Mouse (Mus musculus) myocyte (in vitro differentiated cells): Measurements from ENCODE around the gene Ereg. TPM values are rescaled to one million over a fixed set of nuclear protein-coding genes. Genes with fewer than 3 reads are reported as not detected.

ENCODE experiments used
- H3K27me3 ChIP-seq: one replicate; pipeline ENCODE4 v1.6.1; 2011; ENCODE audit not compliant: control insufficient read depth, insufficient read depth, insufficient read length
- H3K36me3 ChIP-seq: one replicate; pipeline ENCODE4 v1.6.1; 2011; ENCODE audit not compliant: control insufficient read depth, insufficient read depth
- H3K4me2 ChIP-seq: one replicate; pipeline ENCODE4 v1.6.1; 2011; ENCODE audit warnings: low read depth, control low read depth
- H3K4me3 ChIP-seq: one replicate; pipeline ENCODE4 v1.5.1; 2011; ENCODE audit warnings: mild to moderate bottlenecking, control low read depth, moderate library complexity
- H3K79me2 ChIP-seq: one replicate; pipeline ENCODE4 v1.6.1; 2011; ENCODE audit not compliant: control insufficient read depth, insufficient read depth
- H3ac ChIP-seq: one replicate; pipeline ENCODE4 v1.6.1; 2011; ENCODE audit not compliant: control insufficient read depth, insufficient read length
- CEBPB ChIP-seq: IDR thresholded peaks from 2 replicates; pipeline ENCODE4 v1.6.1; 2011; ENCODE audit warnings: mild to moderate bottlenecking, moderate library complexity; ENCODE audit not compliant: poor library complexity, insufficient read depth, severe bottlenecking
- E2F4 ChIP-seq: IDR thresholded peaks from one replicate; pipeline ENCODE4 v1.6.1; 2011; ENCODE audit warnings: mild to moderate bottlenecking, control low read depth, moderate library complexity; ENCODE audit not compliant: insufficient read depth
- MAX ChIP-seq: IDR thresholded peaks from one replicate; pipeline ENCODE4 v1.6.1; 2011; ENCODE audit warnings: low read depth, mild to moderate bottlenecking, control low read depth
- MYOD1 ChIP-seq, 3 experiments: IDR thresholded peaks; one replicate each; pipeline ENCODE4 v1.6.1; 2011; ENCODE audit warnings: control low read depth in 2 of 3, low read depth in 2 of 3, mild to moderate bottlenecking in 2 of 3, moderate library complexity in 1 of 3; ENCODE audit not compliant: insufficient read length in 2 of 3, control insufficient read depth in 1 of 3
- MYOG ChIP-seq, 3 experiments: IDR thresholded peaks; one replicate each; pipeline ENCODE4 v1.6.1; 2011; ENCODE audit warnings: control low read depth in 2 of 3, low read depth in 2 of 3, mild to moderate bottlenecking in 2 of 3; ENCODE audit not compliant: insufficient read length in 2 of 3, control insufficient read depth in 1 of 3, insufficient read depth in 1 of 3
- POLR2A ChIP-seq: IDR thresholded peaks from one replicate; pipeline ENCODE4 v1.6.1; 2011; ENCODE audit warnings: low read depth, mild to moderate bottlenecking, control low read depth, moderate library complexity; ENCODE audit not compliant: insufficient read length
- POLR2AphosphoS2 ChIP-seq: IDR thresholded peaks from one replicate; pipeline ENCODE4 v1.6.1; 2011; ENCODE audit warnings: low read depth, control low read depth; ENCODE audit not compliant: insufficient read length
- REST ChIP-seq: IDR thresholded peaks from one replicate; pipeline ENCODE4 v1.6.1; 2011; ENCODE audit warnings: mild to moderate bottlenecking, control low read depth, moderate library complexity; ENCODE audit not compliant: insufficient read depth, insufficient read length
- SRF ChIP-seq: IDR thresholded peaks from one replicate; pipeline ENCODE4 v1.6.1; 2011; ENCODE audit warnings: low read depth; ENCODE audit not compliant: control insufficient read depth, insufficient read length
- TCF12 ChIP-seq: IDR thresholded peaks from one replicate; pipeline ENCODE4 v1.6.1; 2011; ENCODE audit warnings: mild to moderate bottlenecking, control low read depth; ENCODE audit not compliant: poor library complexity, insufficient read depth, severe bottlenecking
- TCF3 ChIP-seq: IDR thresholded peaks from one replicate; pipeline ENCODE4 v1.6.1; 2011; ENCODE audit warnings: low read depth, control low read depth; ENCODE audit not compliant: insufficient read length
- USF1 ChIP-seq: IDR thresholded peaks from one replicate; pipeline ENCODE4 v1.6.1; 2011; ENCODE audit warnings: low read depth, mild to moderate bottlenecking, control low read depth, moderate library complexity
- polyA plus RNA-seq: library from polyadenylated mRNA; unstranded; fragments of >200 nt; fragmentation: generic; extraction: Trizol; gene quantifications from one replicate; pipeline ENCODE4 v1.2.1, GENCODE M21; 2012; ENCODE audit warnings: missing spikeins

The Ereg gene
- polyA plus RNA-seq, 1 experiment, result 1.6 TPM

DNA sequence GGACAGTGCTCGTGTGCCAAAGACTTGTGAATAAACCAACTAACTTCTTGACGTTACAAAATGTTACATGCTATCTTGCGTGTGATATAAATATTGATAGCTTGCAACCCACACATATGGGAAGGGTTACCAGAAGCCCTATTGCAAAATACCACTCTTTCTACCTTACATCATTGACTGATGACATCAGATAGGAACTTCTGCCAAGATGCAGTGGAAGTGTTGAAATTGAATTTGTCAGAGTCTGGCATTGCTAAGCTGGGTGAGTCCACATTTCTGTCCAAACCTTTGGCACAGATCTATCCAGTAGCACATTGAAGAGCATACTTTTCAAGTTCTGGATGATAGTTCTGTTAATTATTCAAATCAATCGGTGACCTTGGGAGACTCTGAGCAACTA is 37.8 kb upstream of the Ereg start:
- Histone ChIP-seq H3K79me2 (no peaks in the 10 kb centered on the region), H3K4me3 (no peak overlapping the region), H3K4me2 (no peak overlapping the region), H3K36me3 (no peaks in the 10 kb centered on the region), H3ac (no peak overlapping the region), H3K27me3 (no peaks in the 10 kb centered on the region)
- TF ChIP-seq E2F4 (no peak), CEBPB (peak; percentile 87)

DNA sequence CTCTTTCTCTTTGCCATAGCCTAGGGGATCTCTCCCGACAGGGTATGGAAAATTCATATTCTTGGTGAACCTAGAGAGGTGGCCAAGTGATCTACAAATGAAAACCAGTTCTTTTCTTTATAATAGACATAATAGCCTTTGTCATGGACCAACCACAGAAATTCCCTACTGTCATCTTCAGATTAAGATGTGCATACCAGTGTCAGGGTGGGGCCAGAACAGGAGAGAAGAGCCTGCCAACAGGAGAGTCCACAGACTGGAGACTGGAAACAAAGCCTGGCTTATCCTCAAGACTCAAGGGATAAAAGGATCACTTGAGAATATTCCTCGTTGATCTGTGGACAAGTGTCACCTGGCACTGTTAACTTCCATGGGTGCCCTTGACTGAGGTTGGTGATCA is 36.7 kb upstream of the Ereg start:
- Histone ChIP-seq H3K36me3 (no peaks in the 10 kb centered on the region), H3K4me3 (no peak overlapping the region), H3K4me2 (no peak overlapping the region), H3K79me2 (no peaks in the 10 kb centered on the region), H3ac (no peak overlapping the region), H3K27me3 (no peaks in the 10 kb centered on the region)
- TF ChIP-seq E2F4 (no peak), TCF3 (no peak), SRF (no peak), MAX (no peak), MYOG (IDR thresholded peaks at IDR 0.05; ENCODE audit: control insufficient read depth in 1 of 3, insufficient read depth in 1 of 3, insufficient read length in 2 of 3, low read depth in 2 of 3) (no peak), POLR2AphosphoS2 (no peak), REST (no peak), CEBPB (no peak), MYOD1 (IDR thresholded peaks at IDR 0.05; ENCODE audit: control insufficient read depth in 1 of 3, insufficient read length in 2 of 3, low read depth in 2 of 3) (no peak), USF1 (no peak), POLR2A (no peak)

DNA sequence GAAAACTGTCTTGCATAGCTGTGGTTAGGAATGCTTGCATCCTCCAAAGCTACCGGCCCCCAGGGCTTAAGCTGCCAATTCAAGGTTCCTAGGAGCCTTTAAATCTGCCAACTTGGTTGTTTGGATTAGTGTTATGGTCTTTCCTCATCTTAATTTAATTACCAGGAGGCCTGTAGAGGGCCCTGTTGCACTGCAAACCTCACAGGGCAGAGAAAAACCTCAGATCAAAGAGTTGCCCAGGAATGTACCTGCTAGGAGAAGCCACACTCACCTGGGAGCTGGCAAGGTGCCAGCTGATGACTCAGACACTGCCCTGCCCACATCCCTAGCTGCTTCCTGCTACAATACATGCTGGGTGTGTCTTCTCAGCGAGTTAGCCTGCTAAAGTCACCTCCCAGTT is 35.9 kb upstream of the Ereg start:
- Histone ChIP-seq H3K79me2 (no peaks in the 10 kb centered on the region), H3K27me3 (no peaks in the 10 kb centered on the region), H3K36me3 (no peaks in the 10 kb centered on the region), H3K4me2 (no peak overlapping the region), H3K4me3 (no peak overlapping the region), H3ac (no peak overlapping the region)
- TF ChIP-seq MYOG (IDR thresholded peaks at IDR 0.05; ENCODE audit: control insufficient read depth in 1 of 3, insufficient read depth in 1 of 3, insufficient read length in 2 of 3, low read depth in 2 of 3) (no peak), MAX (no peak), REST (no peak), TCF3 (no peak), USF1 (no peak), POLR2A (no peak), POLR2AphosphoS2 (no peak), TCF12 (no peak), E2F4 (no peak), SRF (no peak), CEBPB (no peak), MYOD1 (IDR thresholded peaks at IDR 0.05; ENCODE audit: control insufficient read depth in 1 of 3, insufficient read length in 2 of 3, low read depth in 2 of 3) (no peak)

DNA sequence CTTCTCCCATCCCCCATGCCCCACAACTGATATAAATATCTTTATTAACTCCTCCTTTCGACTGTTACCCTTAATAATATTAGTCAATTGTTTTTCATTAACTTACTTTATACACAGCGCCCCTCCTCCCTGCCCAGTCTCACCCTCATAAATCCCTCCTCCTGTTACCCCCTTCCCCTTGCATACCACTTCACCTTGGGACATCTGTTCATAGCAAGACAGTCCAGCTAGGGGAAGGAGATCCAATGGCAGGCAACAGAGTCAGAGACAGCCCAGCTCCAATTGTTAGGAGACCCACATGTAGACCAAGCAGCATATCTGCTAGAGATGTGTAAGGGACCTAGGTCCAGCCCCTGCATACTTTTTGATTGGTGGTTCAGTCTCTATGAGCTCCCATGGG is 35.5 kb upstream of the Ereg start:
- no peaks in the 10 kb centered on the region for H3K79me2 ChIP-seq
- no peak overlapping the region for H3K4me2 ChIP-seq
- H3K36me3 ChIP-seq, result no peaks in the 10 kb centered on the region
- no peaks in the 10 kb centered on the region for H3K27me3 ChIP-seq
- no peak overlapping the region for H3K4me3 ChIP-seq
- TF ChIP-seq SRF (no peak), E2F4 (no peak), USF1 (no peak), MYOG (IDR thresholded peaks at IDR 0.05; ENCODE audit: control insufficient read depth in 1 of 3, insufficient read depth in 1 of 3, insufficient read length in 2 of 3, low read depth in 2 of 3) (no peak), REST (no peak), POLR2AphosphoS2 (no peak), POLR2A (no peak), MYOD1 (IDR thresholded peaks at IDR 0.05; ENCODE audit: control insufficient read depth in 1 of 3, insufficient read length in 2 of 3, low read depth in 2 of 3) (no peak), CEBPB (no peak), TCF3 (no peak), TCF12 (no peak), MAX (no peak)
- no peak overlapping the region for H3ac ChIP-seq

DNA sequence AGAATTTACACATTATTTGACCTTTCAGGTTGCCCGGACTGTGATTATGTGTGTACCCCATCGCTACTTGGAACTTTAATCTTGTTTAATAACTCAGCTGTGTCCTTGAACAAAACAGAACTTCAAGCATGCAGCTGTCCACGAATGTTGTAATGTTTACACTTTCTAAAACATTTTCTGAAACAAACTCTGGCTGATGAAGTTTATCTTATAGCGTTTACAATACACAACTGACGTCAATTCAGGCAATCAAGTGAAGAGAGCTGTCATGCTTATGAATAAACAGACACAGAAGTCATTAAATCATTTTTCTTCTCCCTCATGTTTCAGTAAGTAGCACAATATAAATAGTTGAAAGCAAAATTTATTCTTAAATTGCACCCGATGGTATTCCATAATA is 26.4 kb upstream of the Ereg start:
- H3ac ChIP-seq, result no peak overlapping the region
- TF ChIP-seq POLR2A (no peak), REST (no peak), MYOG (IDR thresholded peaks at IDR 0.05; ENCODE audit: control insufficient read depth in 1 of 3, insufficient read depth in 1 of 3, insufficient read length in 2 of 3, low read depth in 2 of 3) (no peak), USF1 (no peak), E2F4 (no peak), MAX (no peak), TCF3 (no peak), MYOD1 (IDR thresholded peaks at IDR 0.05; ENCODE audit: control insufficient read depth in 1 of 3, insufficient read length in 2 of 3, low read depth in 2 of 3) (no peak), CEBPB (no peak), SRF (no peak), POLR2AphosphoS2 (no peak), TCF12 (no peak)
- no peaks in the 10 kb centered on the region for H3K27me3 ChIP-seq

More for the DNA sequence above, 26.4 kb upstream of the Ereg start:
- no peak overlapping the region for H3K4me2 ChIP-seq
- no peaks in the 10 kb centered on the region for H3K36me3 ChIP-seq
- H3K79me2 ChIP-seq, result no peaks in the 10 kb centered on the region
- no peak overlapping the region for H3K4me3 ChIP-seq
